ENCODE assay signal across 8 mouse cellular contexts in the genomic region with DNA sequence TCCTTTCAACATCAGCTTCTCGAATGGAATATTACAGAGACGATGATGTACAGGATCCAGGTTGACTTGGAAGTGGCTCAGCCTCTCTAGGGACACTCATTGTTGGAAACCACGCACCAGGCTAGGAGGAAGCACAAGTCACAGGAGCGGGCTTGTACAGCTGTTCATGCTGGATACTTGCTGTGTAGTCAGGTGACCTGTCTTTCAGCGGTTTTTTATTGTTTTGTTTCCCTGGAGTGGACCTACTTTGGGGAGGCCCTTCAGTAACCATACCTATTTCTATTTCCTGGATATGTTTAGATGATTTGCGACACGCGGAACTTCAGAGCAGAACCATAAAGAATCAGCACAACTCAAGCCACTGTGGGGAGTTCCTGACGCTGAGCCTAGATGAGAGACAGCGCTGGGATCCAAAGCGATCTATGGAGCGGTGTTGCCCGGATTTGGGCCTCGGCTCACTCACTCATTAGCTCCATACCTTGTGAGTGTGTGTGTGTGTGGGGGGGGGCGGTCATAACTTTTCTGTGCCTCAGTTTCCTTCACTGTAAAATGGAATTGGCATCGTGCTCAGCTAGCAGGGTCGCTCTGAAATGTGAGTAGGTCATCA. TPM values are rescaled to one million over a fixed set of nuclear protein-coding genes. Genes with fewer than 3 reads are reported as not detected.
DNase-seq lines count a peak whose midpoint lies in the region; ATAC-seq and TF ChIP-seq lines count a peak whose summit lies in the region.

No protein-coding gene starts in this region.

- DNase-seq in heart, postnatal 25 days (ENCODE audit: low spot score): no peak
- DNase-seq in MN1 (ENCODE audit: low spot score): peak; percentile 28
- DNase-seq in liver, embryonic 11.5 days (ENCODE audit: low spot score): no peak
- no peak for DNase-seq in urinary bladder, postnatal 25 days (ENCODE audit: low spot score)
- DNase-seq in thymus, postnatal 4 days: no peak

- TF ChIP-seq CTCF in small intestine, adult 2 months (IDR thresholded peaks at IDR 0.05; ENCODE audit: extremely low read depth, insufficient read length, insufficient replicate concordance, low read depth, low read length): no peak

- intact Hi-C loops in heart, postnatal 25 days (cut with DNase I): no loop called here

- peak overlapping the region; percentile 74 for H3K4me3 ChIP-seq in heart, embryonic 12.5 days
- peak overlapping the region; percentile 74 for H3K4me3 ChIP-seq in liver, embryonic 11.5 days (ENCODE audit: low read depth, low read length)
- peak overlapping the region; percentile 77 for H3K4me3 ChIP-seq in small intestine, adult 2 months (ENCODE audit: low read depth, low read length)

- H3K36me3 ChIP-seq in heart, embryonic 12.5 days: no peaks in the 10 kb centered on the region
- 0 out of 2 replicates have a peak, but pooled peaks cover 2% of the 10 kb centered on the region for H3K36me3 ChIP-seq in liver, embryonic 11.5 days (ENCODE audit: control insufficient read depth, insufficient read depth, low read length)
- H3K36me3 ChIP-seq in small intestine, adult 2 months (ENCODE audit: control insufficient read depth, insufficient read depth, low read length): peaks cover 14% of the 10 kb centered on the region

- 0 out of 2 replicates have a peak, but pooled peaks cover 3% of the 10 kb centered on the region for H3K4me1 ChIP-seq in heart, embryonic 12.5 days (replicated peaks)
- peaks cover 6% of the 10 kb centered on the region for H3K4me1 ChIP-seq in liver, embryonic 11.5 days (replicated peaks; ENCODE audit: control insufficient read depth, insufficient read depth, low read length)
- peaks cover 18% of the 10 kb centered on the region for H3K4me1 ChIP-seq in small intestine, adult 2 months (ENCODE audit: control insufficient read depth, insufficient read depth, insufficient read length, low read length)

- no peak for TF ChIP-seq POLR2A in small intestine, adult 2 months (IDR thresholded peaks at IDR 0.05; ENCODE audit: low read depth, low read length)

- ATAC-seq in heart, embryonic 12.5 days (ENCODE audit: insufficient number of reproducible peaks, low FRiP score): peak; percentile 34
- ATAC-seq in granulocyte monocyte progenitor cell, adult 5-6 weeks (replicated peaks; ENCODE audit: poor library complexity, severe bottlenecking): 0 out of 2 replicates have a peak, but pooled peaks have one; percentile 9
- ATAC-seq in liver, embryonic 11.5 days (replicated peaks; ENCODE audit: low FRiP score): peak; percentile 57

- 22% methylated on average over 17 of the region's 17 CpGs for WGBS in heart, embryonic 12.5 days
- 22% methylated on average over 17 of the region's 17 CpGs for WGBS in liver, embryonic 11.5 days
- 7% methylated on average over 17 of the region's 17 CpGs for WGBS in small intestine, adult 2 months

- H3K9ac ChIP-seq in heart, embryonic 12.5 days: peak overlapping the region; percentile 85
- peak overlapping the region; percentile 87 for H3K9ac ChIP-seq in liver, embryonic 11.5 days (ENCODE audit: low read depth, low read length)

- peak overlapping the region; percentile 39 for H3K27ac ChIP-seq in heart, embryonic 12.5 days (ENCODE audit: poor library complexity, severe bottlenecking)
- H3K27ac ChIP-seq in liver, embryonic 11.5 days (ENCODE audit: low read depth, low read length): peak overlapping the region; percentile 48
- peak overlapping the region; percentile 94 for H3K27ac ChIP-seq in small intestine, adult 2 months (ENCODE audit: insufficient read depth, low read depth, low read length)

- no peaks in the 10 kb centered on the region for H3K9me3 ChIP-seq in heart, embryonic 12.5 days (replicated peaks)
- H3K9me3 ChIP-seq in liver, embryonic 11.5 days (ENCODE audit: control insufficient read depth, low read length): no peaks in the 10 kb centered on the region

- peak overlapping the region; percentile 89 for H3K4me2 ChIP-seq in heart, embryonic 12.5 days
- peak overlapping the region; percentile 86 for H3K4me2 ChIP-seq in liver, embryonic 11.5 days

- H3K27me3 ChIP-seq in heart, embryonic 12.5 days (replicated peaks): peaks cover 28% of the 10 kb centered on the region
- peaks cover 10% of the 10 kb centered on the region; the same call in 1 of the 2 replicates for H3K27me3 ChIP-seq in liver, embryonic 11.5 days (replicated peaks; ENCODE audit: control insufficient read depth, insufficient read depth, low read length)
- H3K27me3 ChIP-seq in small intestine, adult 2 months (ENCODE audit: control insufficient read depth, insufficient read depth, low read length): no peaks in the 10 kb centered on the region

RNA-seq across cellular contexts. Expression of a gene that starts 0.5 kb away (rescaled TPM):
- 9.4 and 9.6 TPM in 2 replicates for polyA plus RNA-seq in heart, embryonic 12.5 days (2016; fragmentation: Nextera tagmentation; extraction: Ambion mirVana)
- total RNA-seq in heart, postnatal 25 days (2021): 10 to 100 TPM; 14.8 to 15.2 TPM
- total RNA-seq in granulocyte monocyte progenitor cell, adult 5-6 weeks (2014; fragmentation: Nextera tagmentation): 0.47 and 5.5 TPM in 2 replicates
- total RNA-seq in granulocyte monocyte progenitor cell, adult 5-6 weeks (2017): 1.3 and 2.0 TPM in 2 replicates
- polyA plus RNA-seq in liver, embryonic 11.5 days (2014; fragmentation: Nextera tagmentation; extraction: Ambion mirVana): 9.5 and 12.0 TPM in 2 replicates
- polyA plus RNA-seq in small intestine, adult 2 months (2012; rRNA removed): 184 and 579 TPM in 2 replicates

RNA-seq across cellular contexts. Expression of a gene that starts 23.5 kb away (rescaled TPM):
- polyA plus RNA-seq in heart, embryonic 12.5 days (2016; fragmentation: Nextera tagmentation; extraction: Ambion mirVana): 0.08 TPM in 1 of 2 replicates, not detected in the other
- total RNA-seq in heart, postnatal 25 days (2021): not detected
- not detected in 2 replicates for total RNA-seq in granulocyte monocyte progenitor cell, adult 5-6 weeks (2014; fragmentation: Nextera tagmentation)
- total RNA-seq in granulocyte monocyte progenitor cell, adult 5-6 weeks (2017): not detected in 2 replicates
- not detected in 2 replicates for polyA plus RNA-seq in liver, embryonic 11.5 days (2014; fragmentation: Nextera tagmentation; extraction: Ambion mirVana)
- polyA plus RNA-seq in small intestine, adult 2 months (2012; rRNA removed): 0.03 TPM in 1 of 2 replicates, not detected in the other

RNA-seq across cellular contexts. Expression of a gene that starts 38.5 kb away (rescaled TPM):
- polyA plus RNA-seq in heart, embryonic 12.5 days (2016; fragmentation: Nextera tagmentation; extraction: Ambion mirVana): 4.1 and 4.7 TPM in 2 replicates
- total RNA-seq in heart, postnatal 25 days (2021): 10 to 100 TPM; 24.3 to 34.0 TPM
- total RNA-seq in granulocyte monocyte progenitor cell, adult 5-6 weeks (2014; fragmentation: Nextera tagmentation): not detected in 2 replicates
- total RNA-seq in granulocyte monocyte progenitor cell, adult 5-6 weeks (2017): not detected in 2 replicates
- 2.6 and 2.8 TPM in 2 replicates for polyA plus RNA-seq in liver, embryonic 11.5 days (2014; fragmentation: Nextera tagmentation; extraction: Ambion mirVana)
- polyA plus RNA-seq in small intestine, adult 2 months (2012; rRNA removed): 5.6 and 6.4 TPM in 2 replicates

Comparison
In these comparisons a context has a peak if more than half of its experiments do, and no peak if none do; other contexts are left out.
1. H3K27ac ChIP-seq: peak in every context shown above with its lines; median percentile 94 in small intestine, adult 2 months; 48 in liver, embryonic 11.5 days; 39 in heart, embryonic 12.5 days.
2. RNA of a gene that starts 0.5 kb away (polyA plus RNA-seq): 184 to 579 TPM in small intestine, adult 2 months; 9.5 to 12.0 TPM in liver, embryonic 11.5 days and 9.4 to 9.6 TPM in heart, embryonic 12.5 days; every median in the first group is over 10 times any median in the second.
3. Peak in every context shown above with its lines, with median percentiles within 50 percentile points of each other: ATAC-seq and H3K4me3 ChIP-seq.